Mouse (Mus musculus) forebrain, embryonic 11.5 days (tissue): ENCODE data around the gene Capn8. TPM values are rescaled to one million over a fixed set of nuclear protein-coding genes. Genes with fewer than 3 reads are reported as not detected.

Experiments
- ATAC-seq: fragments of 200-750 bp; cut with Nextera tagmentation; replicated peaks from 2 replicates; pipeline ENCODE4 v1.8.0; 2017; ENCODE audit warnings: moderate TSS enrichment; ENCODE audit not compliant: low FRiP score
- DNase-seq: peaks from one replicate; pipeline ENCODE4 v3.0.0-alpha.2; 2017; ENCODE audit warnings: low spot score
- H3K27ac ChIP-seq: fragments of 300-500 bp; sonication (generic); 2 replicates; pipeline ENCODE4 v1.5.1; 2014; ENCODE audit warnings: low read depth, low read length
- H3K27me3 ChIP-seq: fragments of 300-500 bp; sonication (generic); 2 replicates; pipeline ENCODE4 v1.6.1; 2014; ENCODE audit warnings: mild to moderate bottlenecking, low read length, mixed read lengths; ENCODE audit not compliant: control insufficient read depth, insufficient read depth
- H3K36me3 ChIP-seq: fragments of 300-500 bp; sonication (generic); 2 replicates; pipeline ENCODE4 v1.6.1; 2014; ENCODE audit warnings: mild to moderate bottlenecking, low read length, moderate library complexity, mixed read lengths; ENCODE audit not compliant: control insufficient read depth, insufficient read depth
- H3K4me1 ChIP-seq: fragments of 300-500 bp; sonication (generic); replicated peaks from 2 replicates; pipeline ENCODE4 v1.6.1; 2014; ENCODE audit warnings: low read length, mixed read lengths; ENCODE audit not compliant: control insufficient read depth, insufficient read depth
- H3K4me2 ChIP-seq: fragments of 300-500 bp; sonication (generic); 2 replicates; pipeline ENCODE4 v1.6.1; 2014; ENCODE audit warnings: low read depth, mild to moderate bottlenecking, low read length, moderate library complexity, mixed read lengths; ENCODE audit not compliant: severe bottlenecking
- H3K4me3 ChIP-seq: fragments of 300-500 bp; sonication (generic); 2 replicates; pipeline ENCODE4 v1.5.1; 2014; ENCODE audit warnings: low read depth, low read length
- H3K9ac ChIP-seq: fragments of 300-500 bp; sonication (generic); 2 replicates; pipeline ENCODE4 v1.6.1; 2014; ENCODE audit warnings: low read length
- H3K9me3 ChIP-seq: fragments of 300-500 bp; sonication (generic); 2 replicates; pipeline ENCODE4 v1.6.1; 2016; ENCODE audit warnings: low read length, mixed read lengths; ENCODE audit not compliant: control insufficient read depth
- WGBS: fragments of 180-500 bp; shearing (Covaris S2); extraction: QIAGEN DNeasy Blood & Tissue Kit; methylation state at CpG from one replicate; pipeline ENCODE4 v1.1.7; 2014; 5-methylcytosine and 5-hydroxymethylcytosine counted together
- polyA plus RNA-seq: library from polyadenylated mRNA; unstranded; fragments of >200 nt; fragmentation: Nextera tagmentation; extraction: Ambion mirVana; gene quantifications from 2 replicates; pipeline ENCODE4 v1.2.1, GENCODE M21; 2014

Gene Capn8
- polyA plus RNA-seq, 1 experiment from 2014 or later = 0.08 TPM

DNA sequence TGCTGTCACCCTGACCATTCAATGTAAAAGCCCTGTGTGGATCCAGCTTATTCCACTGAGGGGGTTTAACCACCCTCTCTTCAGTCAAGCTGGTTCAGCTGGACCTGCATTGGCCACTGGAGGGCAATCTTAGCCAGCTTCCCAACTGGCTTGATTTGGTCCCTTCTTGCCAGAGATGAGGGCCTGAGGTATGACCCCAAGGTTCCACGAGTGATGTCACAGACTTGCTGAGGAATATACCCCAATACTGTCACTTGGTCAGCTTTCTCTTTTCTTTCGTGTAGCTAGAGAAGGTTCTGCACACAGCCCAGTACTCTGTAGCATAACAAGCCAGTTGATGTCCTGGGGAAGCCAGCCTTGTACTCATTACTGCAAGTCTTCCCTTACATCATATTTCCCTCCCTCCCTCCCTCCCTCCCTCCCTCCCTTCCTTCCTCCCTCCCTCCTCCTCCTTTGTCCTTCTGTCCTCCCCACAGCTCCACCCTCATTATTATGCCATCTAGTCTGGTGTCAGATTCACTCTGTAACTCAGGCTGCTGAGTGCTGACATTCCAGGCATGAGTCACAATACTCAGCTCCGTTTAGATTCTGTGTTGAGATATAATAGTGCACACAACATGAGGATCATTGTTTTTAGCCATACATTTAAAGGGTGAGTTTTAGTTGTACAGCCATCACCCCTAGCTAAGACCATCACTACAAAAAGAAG, 4.3 kb upstream of the Capn8 start:
- WGBS = 32% methylated on average over 3 of the region's 3 CpGs

GRCm38 (mm10) chr1:182561945-182562514, 2.8 kb upstream of the Capn8 start:
- 74% methylated on average over 11 of the region's 11 CpGs for WGBS
- ATAC-seq = no peak

More for the DNA sequence above, 4.3 kb upstream of the Capn8 start:
- DNase-seq (peak; percentile 71), ATAC-seq (peak; percentile 55)
- no peak overlapping the region for H3K27ac ChIP-seq
- H3K9me3 ChIP-seq = no peaks in the 10 kb centered on the region
- no peaks in the 10 kb centered on the region for H3K36me3 ChIP-seq
- H3K4me1 ChIP-seq = 0 out of 2 replicates have a peak, but pooled peaks cover 5% of the 10 kb centered on the region
- H3K9ac ChIP-seq = no peak overlapping the region
- no peak overlapping the region for H3K4me2 ChIP-seq
- no peak overlapping the region for H3K4me3 ChIP-seq
- H3K27me3 ChIP-seq = peaks cover 6% of the 10 kb centered on the region; the same call in 1 of the 2 replicates

DNA sequence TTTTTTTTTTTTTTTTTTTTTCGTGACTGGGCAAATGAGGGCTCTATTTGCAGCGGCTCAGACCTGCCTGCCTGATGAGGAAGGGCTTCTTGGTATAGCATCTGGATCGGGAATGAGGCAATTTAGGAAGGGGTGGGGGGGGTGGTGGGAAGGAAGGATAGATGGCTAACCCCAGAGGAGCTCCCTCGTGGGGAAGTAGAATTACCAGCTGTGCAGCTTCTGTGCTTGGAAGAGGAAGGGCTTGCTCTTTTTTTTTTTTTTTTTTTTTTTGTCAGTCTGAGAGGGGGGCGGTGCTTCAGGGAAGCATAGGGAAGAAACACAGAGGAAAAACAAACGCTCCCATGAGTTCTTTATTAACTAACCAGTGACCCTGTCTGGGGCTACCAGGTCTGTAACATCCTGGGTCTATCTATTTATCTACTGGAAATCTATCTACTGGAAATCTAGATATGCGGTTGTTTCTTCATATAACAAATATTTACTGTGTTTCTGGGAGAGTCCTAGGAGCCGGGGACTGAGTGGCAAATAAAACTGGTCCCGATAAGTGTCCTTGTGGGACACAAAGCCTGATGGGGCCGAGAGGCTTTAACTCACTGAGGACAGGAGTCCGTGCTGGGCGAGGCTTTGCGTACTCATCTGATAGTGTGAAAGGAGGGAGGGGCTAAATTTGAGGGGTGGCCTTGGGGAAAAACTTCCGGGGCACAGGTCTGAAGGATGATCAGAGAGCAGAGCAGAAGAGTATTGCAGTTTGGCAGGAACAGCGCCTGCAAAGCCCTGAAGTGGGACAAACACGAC, 2.0 kb upstream of the Capn8 start:
- no peak for ATAC-seq
- no peaks in the 10 kb centered on the region for H3K9me3 ChIP-seq
- no peaks in the 10 kb centered on the region for H3K36me3 ChIP-seq
- DNase-seq = no peak
- H3K27ac ChIP-seq = no peak overlapping the region
- H3K4me2 ChIP-seq = no peak overlapping the region
- no peak overlapping the region for H3K9ac ChIP-seq
- WGBS = 53% methylated on average over 16 of the region's 16 CpGs
- 0 out of 2 replicates have a peak, but pooled peaks cover 5% of the 10 kb centered on the region for H3K4me1 ChIP-seq
- H3K27me3 ChIP-seq = peaks cover 9% of the 10 kb centered on the region; the same call in 1 of the 2 replicates
- no peak overlapping the region for H3K4me3 ChIP-seq

More at GRCm38 (mm10) chr1:182561945-182562514, 2.8 kb upstream of the Capn8 start:
- H3K36me3 ChIP-seq = no peaks in the 10 kb centered on the region
- H3K9me3 ChIP-seq = no peaks in the 10 kb centered on the region
- H3K27ac ChIP-seq = 0 out of 2 replicates have a peak overlapping the region, but pooled peaks have one; percentile 6
- peaks cover 6% of the 10 kb centered on the region; the same call in 1 of the 2 replicates for H3K27me3 ChIP-seq
- 0 out of 2 replicates have a peak, but pooled peaks cover 5% of the 10 kb centered on the region for H3K4me1 ChIP-seq
- no peak for DNase-seq
- H3K9ac ChIP-seq = no peak overlapping the region
- no peak overlapping the region for H3K4me2 ChIP-seq
- H3K4me3 ChIP-seq = no peak overlapping the region

DNA sequence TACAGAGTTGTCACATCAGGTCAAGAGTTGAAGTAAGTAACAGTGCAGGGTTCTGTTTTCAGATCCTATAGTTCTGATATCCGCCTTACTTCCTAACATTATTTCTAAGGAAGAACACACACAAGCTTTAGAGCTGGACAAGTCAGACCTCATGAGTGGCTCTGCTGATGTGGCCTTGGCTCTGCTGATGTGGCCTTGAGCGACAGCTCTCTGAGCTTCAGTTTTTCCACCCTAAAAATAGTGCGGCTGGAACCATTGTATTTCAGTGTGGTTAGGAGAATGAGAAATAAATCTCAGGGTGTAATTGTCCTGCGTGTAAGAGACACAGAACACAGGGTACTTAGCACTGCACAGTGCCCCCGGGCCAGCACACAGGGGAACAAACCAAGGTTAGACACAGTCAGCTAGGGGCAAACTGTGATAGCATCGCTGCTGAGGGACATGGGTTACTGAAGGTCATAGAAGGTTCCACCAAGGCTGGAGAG, 586 bp downstream of the Capn8 start:
- Histone ChIP-seq H3K9me3 (no peaks in the 10 kb centered on the region), H3K27ac (no peak overlapping the region), H3K27me3 (peaks cover 15% of the 10 kb centered on the region; the same call in 1 of the 2 replicates), H3K9ac (no peak overlapping the region), H3K4me2 (no peak overlapping the region), H3K4me1 (0 out of 2 replicates have a peak, but pooled peaks cover 5% of the 10 kb centered on the region), H3K4me3 (no peak overlapping the region), H3K36me3 (no peaks in the 10 kb centered on the region)
- no peak for ATAC-seq
- no peak for DNase-seq
- WGBS = 87% methylated on average over 6 of the region's 6 CpGs

DNA sequence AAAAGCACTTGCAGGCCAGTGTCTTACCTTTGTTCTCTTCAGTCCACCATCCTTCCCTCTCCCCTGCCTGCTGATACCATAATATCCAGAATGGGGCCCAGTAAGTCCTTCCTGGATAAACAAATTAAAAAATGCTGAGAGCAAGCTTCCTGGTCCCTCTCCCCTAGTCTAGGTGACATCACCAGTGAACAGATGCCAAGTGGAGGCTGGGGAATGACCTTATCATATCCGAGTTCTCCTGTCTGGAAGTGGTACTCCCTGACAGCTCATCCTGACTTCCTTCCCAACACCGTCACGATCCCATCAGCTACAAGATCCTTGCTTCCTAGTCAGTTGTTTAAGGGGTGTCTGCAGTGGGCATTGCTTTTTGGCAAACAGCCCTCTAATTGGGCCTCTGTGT, 6.3 kb downstream of the Capn8 start:
- no peaks in the 10 kb centered on the region for H3K36me3 ChIP-seq
- no peak for DNase-seq

DNA sequence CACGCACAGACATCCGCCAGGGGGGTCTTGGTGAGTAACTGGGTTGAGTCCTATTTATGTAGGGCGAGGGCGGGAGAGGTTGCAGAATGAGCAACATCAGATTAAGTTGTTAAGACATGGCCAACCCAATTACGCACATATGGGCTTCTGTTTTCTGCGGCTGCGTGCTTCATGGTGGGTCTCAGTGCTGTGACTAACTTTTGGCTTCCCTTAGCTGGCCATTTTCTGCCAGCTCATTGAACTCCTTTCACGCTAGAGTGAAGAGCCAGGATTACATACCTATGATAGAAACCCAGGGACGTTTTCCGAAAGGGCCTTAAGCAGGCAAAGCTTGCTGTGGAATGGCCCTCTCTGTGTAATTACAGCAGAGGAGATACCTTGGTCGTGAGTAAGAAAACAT, 7.2 kb downstream of the Capn8 start:
- H3K4me3 ChIP-seq = no peak overlapping the region
- H3K9ac ChIP-seq = no peak overlapping the region
- DNase-seq = no peak
- peaks cover 32% of the 10 kb centered on the region for H3K27me3 ChIP-seq
- no peak overlapping the region for H3K27ac ChIP-seq
- no peaks in the 10 kb centered on the region for H3K36me3 ChIP-seq
- H3K9me3 ChIP-seq = no peaks in the 10 kb centered on the region
- WGBS = 58% methylated on average over 11 of the region's 11 CpGs
- no peak for ATAC-seq
- peaks cover 8% of the 10 kb centered on the region; the same call in 1 of the 2 replicates for H3K4me1 ChIP-seq
- no peak overlapping the region for H3K4me2 ChIP-seq

More for the DNA sequence above, 6.3 kb downstream of the Capn8 start:
- WGBS = 81% methylated on average over 3 of the region's 3 CpGs
- no peak for ATAC-seq
- no peak overlapping the region for H3K27ac ChIP-seq
- H3K4me2 ChIP-seq = no peak overlapping the region
- no peak overlapping the region for H3K4me3 ChIP-seq
- H3K27me3 ChIP-seq = peaks cover 30% of the 10 kb centered on the region
- peaks cover 8% of the 10 kb centered on the region; the same call in 1 of the 2 replicates for H3K4me1 ChIP-seq
- no peak overlapping the region for H3K9ac ChIP-seq
- H3K9me3 ChIP-seq = no peaks in the 10 kb centered on the region

DNA sequence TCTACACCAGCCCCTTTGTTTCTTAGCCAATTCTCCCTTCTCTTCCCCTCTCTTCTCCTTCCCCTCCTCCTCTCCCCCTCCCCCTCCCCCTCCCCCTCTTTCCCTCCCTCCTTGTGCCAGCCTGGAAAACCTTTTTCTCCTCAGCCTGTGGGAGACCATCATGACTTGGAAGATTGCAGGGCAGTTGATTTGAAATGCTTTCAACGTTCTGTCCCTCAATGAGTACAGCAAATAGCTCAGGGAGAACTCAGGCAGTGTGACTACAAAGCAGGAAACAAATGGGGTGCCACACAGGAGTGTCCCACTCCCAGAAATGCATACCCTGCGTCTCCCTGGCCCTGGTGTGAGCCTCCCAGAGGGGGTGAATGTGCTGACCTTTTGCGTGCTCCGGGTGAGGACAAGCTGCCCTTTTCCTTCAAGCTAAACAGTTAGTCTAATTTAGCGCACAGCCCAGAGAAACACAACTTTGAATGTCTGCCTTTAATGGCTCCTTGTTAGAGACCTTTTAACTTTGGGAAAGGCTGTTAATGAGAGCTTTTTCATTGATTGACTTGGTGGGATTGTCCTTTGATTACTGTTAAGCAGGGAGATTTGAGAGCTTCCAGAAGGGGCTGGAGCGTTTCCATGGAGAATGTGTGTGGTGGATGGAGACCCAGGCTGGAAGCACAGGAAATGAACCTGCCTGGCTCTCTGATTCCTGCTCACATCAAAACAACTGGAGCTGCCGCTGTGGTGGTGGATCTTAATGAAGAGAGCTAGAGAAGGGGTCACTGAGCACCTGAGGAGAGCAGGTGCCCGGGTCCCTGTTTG, 9.3 kb downstream of the Capn8 start:
- peak; percentile 80 for DNase-seq
- 0 out of 2 replicates have a peak overlapping the region, but pooled peaks have one; percentile 18 for H3K4me2 ChIP-seq
- H3K9me3 ChIP-seq = no peaks in the 10 kb centered on the region
- WGBS = 7% methylated on average over 8 of the region's 8 CpGs
- peak; percentile 87 for ATAC-seq
- H3K9ac ChIP-seq = no peak overlapping the region
- peaks cover 35% of the 10 kb centered on the region for H3K27me3 ChIP-seq
- peaks cover 8% of the 10 kb centered on the region; the same call in 1 of the 2 replicates for H3K4me1 ChIP-seq
- no peaks in the 10 kb centered on the region for H3K36me3 ChIP-seq
- H3K27ac ChIP-seq = peak overlapping the region; percentile 63
- H3K4me3 ChIP-seq = no peak overlapping the region
